Mouse (Mus musculus) left cerebral cortex, adult 2 months (tissue): ENCODE results near the gene Cacna1e. TPM values are rescaled to one million over a fixed set of nuclear protein-coding genes. Genes with fewer than 3 reads are reported as not detected.

Experiments
- DNase-seq, 2 experiments: peaks; one replicate each; pipeline ENCODE4 v3.0.0; 2021 to 2022; ENCODE audit warnings: low spot score in 2 of 2, mixed read lengths in 1 of 2; ENCODE audit errors: extremely low spot score in 1 of 2
- H3K27ac ChIP-seq: fragments of 200-600 bp; 2 replicates; pipeline ENCODE4 v1.8.1; 2022
- H3K4me3 ChIP-seq: fragments of 200-600 bp; 2 replicates; pipeline ENCODE4 v1.8.1; 2022
- CTCF ChIP-seq: fragments of 200-600 bp; IDR thresholded peaks from 2 replicates; pipeline ENCODE4 v1.8.1; 2022; ENCODE audit warnings: antibody characterized with exemption, mild to moderate bottlenecking, moderate library complexity
- intact Hi-C: fragments of 180-260 bp; cut with DNase I; formaldehyde crosslinking; loops from one replicate; pipeline ENCODE4 v1.15.1; 2025
- total RNA-seq, 2 experiments: library from RNA; stranded (reverse); gene quantifications; 2 replicates each; pipeline ENCODE4 v1.2.3; 2021

Cacna1e gene
- total RNA-seq, 2 experiments from 2014 or later, result 173 to 190 TPM

DNA sequence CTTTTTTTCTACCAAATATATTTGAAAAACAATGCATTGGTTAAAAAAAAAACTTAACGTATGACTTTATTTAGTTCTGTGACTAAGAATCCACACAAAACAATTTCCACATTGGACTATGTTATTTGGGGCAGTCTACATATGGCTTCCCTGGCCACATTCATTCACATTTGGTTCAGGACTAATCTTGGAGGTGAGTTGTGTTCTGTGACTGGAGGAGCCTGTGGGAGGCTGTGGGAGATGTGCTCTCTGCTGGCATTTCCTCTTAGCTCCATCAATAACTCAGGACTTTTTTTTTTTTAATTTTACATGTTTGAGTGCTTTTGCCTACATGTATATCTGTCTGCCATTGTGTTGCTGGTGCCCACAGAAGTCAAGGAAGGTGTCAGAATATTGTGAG lies 281.8 kb downstream of the Cacna1e start:
- intact Hi-C loops, result no loop called here
- DNase-seq, result no peak
- no peak for TF ChIP-seq CTCF
- H3K27ac ChIP-seq, result 0 out of 2 replicates have a peak overlapping the region, but pooled peaks have one; percentile 4
- no peak overlapping the region for H3K4me3 ChIP-seq

DNA sequence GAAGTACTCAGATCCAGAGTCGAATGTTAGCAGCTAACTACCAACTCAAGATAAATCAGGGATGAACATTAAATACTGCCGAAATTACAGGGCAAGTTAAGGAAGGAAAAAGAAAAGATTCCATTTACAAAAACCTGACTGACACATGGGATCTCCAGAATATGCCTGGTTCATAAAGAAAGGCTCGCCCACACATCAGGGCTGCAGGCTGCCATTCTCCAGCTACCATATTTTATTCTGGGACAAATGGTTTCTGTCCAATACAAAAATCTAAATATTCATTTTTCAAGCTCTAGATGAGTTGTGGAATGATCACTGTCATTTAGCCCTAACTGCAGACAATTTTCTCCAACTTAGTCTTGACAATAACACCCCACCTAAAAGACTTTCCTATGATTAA lies 301.8 kb downstream of the Cacna1e start:
- TF ChIP-seq CTCF, result no peak
- intact Hi-C loops, result no loop called here
- Histone ChIP-seq H3K27ac (no peak overlapping the region), H3K4me3 (no peak overlapping the region)
- DNase-seq, result no peak

DNA sequence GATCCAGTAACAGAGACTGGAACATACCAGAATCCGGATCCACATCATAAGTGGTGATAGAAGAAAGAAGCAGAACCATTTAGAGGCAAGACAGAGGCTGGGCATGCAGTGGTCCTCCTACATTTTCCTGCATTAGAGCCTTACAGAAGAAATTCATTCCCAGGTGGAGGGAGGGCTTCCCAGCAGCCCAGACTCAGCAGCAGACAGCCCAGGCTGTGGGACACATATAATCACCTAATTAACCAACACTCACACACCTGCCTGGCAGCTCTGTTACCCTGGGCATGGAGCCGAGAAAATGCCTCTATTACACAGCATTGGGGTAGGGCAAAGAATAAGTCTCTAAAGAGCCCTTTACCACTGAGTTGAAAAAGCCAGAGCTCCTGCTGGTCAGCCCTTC lies 304.4 kb downstream of the Cacna1e start:
- no peak for DNase-seq
- no peak for TF ChIP-seq CTCF
- intact Hi-C loops, result no loop called here
- Histone ChIP-seq H3K4me3 (no peak overlapping the region), H3K27ac (no peak overlapping the region)

DNA sequence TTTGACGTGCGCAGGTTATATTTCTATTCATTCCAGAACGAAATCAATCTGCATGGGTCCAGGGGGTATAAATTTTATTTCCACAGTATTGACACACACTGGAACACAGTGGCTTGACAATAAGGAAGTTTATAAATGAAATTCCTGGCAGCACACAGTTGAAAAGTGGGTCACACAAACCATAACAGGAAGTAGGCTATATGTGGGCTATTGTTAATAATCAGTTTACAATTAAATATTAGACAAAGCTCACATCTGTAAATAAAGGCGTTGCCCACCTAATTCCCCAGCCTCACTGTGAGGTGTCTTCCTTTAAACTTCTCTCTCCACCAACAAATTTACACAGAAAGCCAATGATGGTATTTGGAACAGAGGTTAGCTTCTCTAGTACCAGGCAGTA lies 305.6 kb downstream of the Cacna1e start:
- Histone ChIP-seq H3K27ac (no peak overlapping the region), H3K4me3 (no peak overlapping the region)
- no peak for TF ChIP-seq CTCF
- intact Hi-C loops, result no loop called here
- no peak for DNase-seq

DNA sequence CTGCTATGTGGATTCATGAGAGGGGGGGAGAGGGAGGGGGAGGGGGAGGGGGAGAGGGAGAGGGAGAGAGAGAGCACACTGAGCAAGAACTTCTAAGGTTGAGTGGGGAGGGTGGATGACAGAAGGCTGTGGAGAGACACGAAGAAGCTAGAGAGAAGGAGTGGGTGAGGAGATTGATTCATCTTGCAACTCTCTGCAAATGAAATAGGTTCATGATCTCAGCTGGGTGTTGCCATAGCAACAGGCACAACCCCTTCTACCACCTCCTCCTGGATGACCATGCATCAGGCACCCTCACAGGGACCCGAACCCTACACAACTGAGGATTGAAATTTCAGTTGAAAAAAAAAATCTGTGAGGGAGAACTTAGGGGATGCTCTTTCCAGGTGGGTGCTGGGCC lies 307.9 kb downstream of the Cacna1e start:
- TF ChIP-seq CTCF, result no peak
- intact Hi-C loops, result no loop called here
- H3K27ac ChIP-seq, result peak overlapping the region; percentile 75
- no peak overlapping the region for H3K4me3 ChIP-seq
- peak; percentile 22 to 47 for DNase-seq

DNA sequence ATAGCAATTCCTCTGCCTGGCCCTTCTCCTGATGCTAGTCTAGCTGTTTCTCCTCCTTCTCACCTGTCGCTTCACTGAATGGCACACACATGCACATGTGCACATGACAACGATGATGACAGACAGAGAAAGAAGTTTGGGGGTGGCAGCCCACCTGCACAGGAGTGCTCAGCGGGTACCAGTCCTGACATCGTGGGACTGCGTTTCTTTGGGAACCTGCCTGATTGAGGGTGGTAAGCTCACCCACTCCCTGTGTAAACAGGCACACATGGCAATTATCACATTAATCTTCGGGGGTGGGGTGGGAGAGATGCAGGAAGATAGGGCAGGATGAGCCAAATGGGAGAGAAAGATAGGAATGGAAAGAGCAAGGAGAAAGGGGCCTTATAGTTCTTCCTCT lies 318.3 kb downstream of the Cacna1e start:
- DNase-seq, result peak in 1 of 2 experiments; percentile 33
- Histone ChIP-seq H3K27ac (no peak overlapping the region), H3K4me3 (no peak overlapping the region)
- TF ChIP-seq CTCF, result no peak
- intact Hi-C loops, result no loop called here

DNA sequence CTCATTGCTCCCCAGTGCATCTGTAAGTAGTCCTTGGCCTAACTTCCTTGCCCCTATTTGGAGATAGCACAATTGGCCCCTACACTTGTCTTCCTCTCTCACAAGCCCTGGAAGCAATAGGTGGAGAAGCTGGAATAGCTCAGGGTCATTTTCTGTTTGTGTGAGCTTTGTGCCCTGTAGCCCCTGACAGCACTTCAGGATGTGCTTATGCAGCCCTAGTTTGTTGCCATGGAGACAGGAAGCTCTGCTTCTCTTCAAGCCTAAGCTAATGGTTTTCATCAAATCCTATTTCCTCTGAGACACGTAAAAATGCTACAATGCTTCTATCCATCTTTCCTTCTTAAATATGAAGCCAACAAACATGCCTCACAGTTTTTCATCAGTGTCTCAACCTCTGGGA lies 328.5 kb downstream of the Cacna1e start:
- intact Hi-C loops, result no loop called here
- H3K27ac ChIP-seq, result no peak overlapping the region
- no peak for DNase-seq
- no peak for TF ChIP-seq CTCF
- H3K4me3 ChIP-seq, result no peak overlapping the region

DNA sequence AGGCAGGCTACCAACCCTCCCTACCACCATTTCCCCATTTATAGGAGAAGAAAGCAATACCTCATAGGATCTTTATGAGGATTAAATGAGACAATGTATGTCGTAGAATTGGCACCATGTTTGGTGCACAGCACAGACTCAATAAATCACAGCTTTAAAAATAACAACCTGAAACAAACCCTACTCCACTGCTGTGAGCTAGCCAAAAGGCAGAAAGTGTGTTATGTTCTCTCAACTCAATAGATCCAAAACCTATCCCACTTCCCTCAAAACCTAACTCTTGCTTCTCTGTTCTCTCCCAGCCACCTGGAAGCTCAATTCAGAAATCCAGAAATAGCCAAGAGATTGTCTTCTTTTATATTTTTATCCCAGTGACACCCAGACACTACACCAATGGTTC lies 331.2 kb downstream of the Cacna1e start:
- DNase-seq, result no peak
- H3K27ac ChIP-seq, result no peak overlapping the region
- H3K4me3 ChIP-seq, result no peak overlapping the region
- intact Hi-C loops, result no loop called here
- no peak for TF ChIP-seq CTCF

DNA sequence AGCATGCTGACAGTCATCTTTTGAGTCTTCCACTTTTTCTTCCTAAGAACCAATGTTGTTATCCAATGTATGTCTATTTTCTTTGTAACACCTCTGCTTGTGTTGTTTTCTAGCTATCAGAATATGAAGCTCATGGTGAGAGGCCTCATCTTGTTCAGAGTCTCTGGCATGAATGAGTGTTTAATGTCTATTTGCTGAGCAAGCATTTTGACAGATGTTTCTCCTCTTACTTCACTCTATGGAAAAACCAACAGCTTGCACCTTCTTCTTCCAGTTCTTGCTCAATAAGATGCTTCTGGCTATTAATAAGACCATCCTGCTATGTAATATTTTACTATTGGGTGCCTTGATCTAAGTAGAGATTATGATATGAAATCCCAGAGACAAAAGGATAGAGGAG lies 346.9 kb downstream of the Cacna1e start:
- no peak overlapping the region for H3K27ac ChIP-seq
- no peak for TF ChIP-seq CTCF
- DNase-seq, result no peak
- no peak overlapping the region for H3K4me3 ChIP-seq
- intact Hi-C loops, result no loop called here

DNA sequence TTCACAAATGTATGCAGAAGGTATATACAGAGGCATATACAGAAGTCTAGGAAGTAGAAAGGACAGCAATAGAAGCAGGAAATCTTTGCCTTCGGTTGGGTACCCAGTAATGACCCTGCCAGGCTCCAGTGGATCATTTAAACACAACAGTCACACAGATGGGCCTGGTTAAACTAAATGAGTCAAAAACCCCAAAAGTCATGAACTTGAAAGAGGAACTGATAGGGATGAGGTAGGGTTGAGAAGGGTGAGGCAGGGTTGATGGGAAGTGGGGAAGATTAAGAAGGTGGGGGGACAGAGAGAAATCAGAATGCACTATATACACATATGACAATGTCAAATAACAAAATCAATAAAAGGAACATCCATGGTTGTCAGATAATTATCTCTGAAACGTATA lies 347.5 kb downstream of the Cacna1e start:
- intact Hi-C loops, result no loop called here
- TF ChIP-seq CTCF, result no peak
- H3K4me3 ChIP-seq, result no peak overlapping the region
- DNase-seq, result no peak
- H3K27ac ChIP-seq, result no peak overlapping the region

DNA sequence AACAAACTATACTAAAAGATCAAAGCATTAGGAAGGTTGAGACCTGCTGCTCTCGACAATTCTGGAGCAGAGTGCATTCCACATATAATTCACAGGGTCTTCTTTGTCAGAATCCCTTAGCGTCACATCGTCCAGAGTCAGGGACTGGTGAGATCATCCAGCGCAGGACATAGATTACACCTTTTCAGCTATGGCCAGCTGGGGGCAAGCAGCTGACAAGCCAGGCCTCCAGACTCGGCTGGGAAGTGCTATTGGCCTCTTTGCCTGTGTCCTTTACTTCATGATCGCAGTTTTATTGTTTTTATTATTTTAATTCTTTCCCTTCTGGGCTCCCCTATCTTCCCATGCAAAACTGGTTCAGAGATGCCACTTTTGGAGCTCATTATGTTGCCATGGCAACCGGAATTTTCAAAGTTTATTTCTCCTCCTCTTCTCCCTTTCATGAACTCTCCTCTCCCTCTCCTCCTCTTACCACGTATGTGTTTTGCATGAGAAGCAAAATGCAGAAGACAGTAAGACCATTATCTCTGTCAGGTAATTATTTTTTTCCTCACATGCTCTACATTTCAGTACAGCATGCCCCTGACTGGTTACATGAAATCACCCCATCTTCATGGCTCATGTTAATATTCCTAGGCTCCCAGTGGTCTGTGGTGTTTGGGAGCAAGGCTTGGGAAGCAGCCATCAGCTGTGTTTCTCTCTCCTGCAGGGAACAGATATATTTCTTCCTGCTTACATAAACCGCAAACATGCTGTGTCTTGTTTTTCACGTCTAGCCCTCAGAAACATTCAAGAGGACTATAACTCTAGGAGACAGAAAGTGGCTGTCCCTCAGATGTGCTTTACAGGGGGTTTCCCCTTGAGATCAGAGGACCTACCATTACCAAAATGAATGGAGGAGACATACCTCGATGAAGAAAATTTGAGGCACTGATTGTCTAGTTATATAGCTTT lies 351.0 kb downstream of the Cacna1e start:
- H3K27ac ChIP-seq, result peak overlapping the region; percentile 33
- DNase-seq, result peak in 1 of 2 experiments; percentile 26
- no peak for TF ChIP-seq CTCF
- intact Hi-C loops, result loop anchor here (5.0 kb wide), 1 partner anchor 194 kb away; no protein-coding TSS in a partner anchor
- H3K4me3 ChIP-seq, result no peak overlapping the region

DNA sequence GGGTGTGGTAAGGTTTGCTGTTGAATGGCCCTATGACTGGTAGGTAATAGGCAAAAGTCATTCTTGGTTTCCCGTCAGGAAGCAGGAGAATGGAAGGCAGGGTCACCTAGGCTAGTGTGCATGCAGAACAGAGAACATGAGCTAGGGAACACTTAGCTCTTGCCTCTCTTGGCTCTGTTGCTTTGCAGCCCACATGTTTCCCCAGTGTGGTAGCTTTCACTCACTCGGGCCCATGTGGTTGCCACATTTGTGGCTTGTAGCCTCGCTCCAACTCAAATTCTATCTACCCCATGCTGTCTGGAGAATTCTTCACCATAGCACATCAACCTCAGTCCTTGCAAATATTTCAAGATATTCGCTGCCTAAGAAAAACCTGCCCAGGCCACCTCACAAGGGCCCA lies 354.6 kb downstream of the Cacna1e start:
- Histone ChIP-seq H3K27ac (no peak overlapping the region; the same call in 1 of the 2 replicates), H3K4me3 (no peak overlapping the region)
- TF ChIP-seq CTCF, result no peak
- intact Hi-C loops, result loop anchor here (5.0 kb wide), 1 partner anchor 198 kb away; no protein-coding TSS in a partner anchor
- DNase-seq, result no peak

DNA sequence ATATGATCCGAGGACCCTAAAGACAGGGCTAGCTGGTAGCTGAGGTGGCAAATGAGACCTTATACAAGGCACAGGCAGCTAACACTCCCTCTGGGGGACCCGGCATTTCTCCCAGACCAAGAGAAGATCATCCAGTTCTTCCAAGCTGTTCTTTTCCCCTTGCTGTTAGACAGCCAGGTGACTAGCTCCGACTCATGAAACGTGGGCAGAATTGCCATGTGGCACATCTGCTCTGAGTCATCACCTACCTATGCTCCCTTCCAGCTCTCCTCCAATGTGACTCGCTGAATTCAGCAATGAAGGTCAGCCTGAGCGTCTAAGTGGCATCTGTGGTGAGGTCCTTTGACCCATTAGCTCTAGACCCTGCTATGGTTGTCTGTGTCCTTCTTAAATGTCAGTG lies 355.5 kb downstream of the Cacna1e start:
- H3K27ac ChIP-seq, result peak overlapping the region; percentile 50
- H3K4me3 ChIP-seq, result no peak overlapping the region
- intact Hi-C loops, result no loop called here
- no peak for TF ChIP-seq CTCF
- DNase-seq, result peak in 1 of 2 experiments; percentile 36
